Mouse (Mus musculus) C2C12 (cell line): ENCODE results near the gene Clock. TPM values are rescaled to one million over a fixed set of nuclear protein-coding genes. Genes with fewer than 3 reads are reported as not detected.

ENCODE experiments used
- H3K27me3 ChIP-seq: one replicate; pipeline ENCODE4 v1.6.1; 2011; ENCODE audit not compliant: control insufficient read depth, insufficient read depth, insufficient read length
- H3K36me3 ChIP-seq: one replicate; pipeline ENCODE4 v1.6.1; 2011; ENCODE audit not compliant: control insufficient read depth, insufficient read depth
- H3K4me3 ChIP-seq: one replicate; pipeline ENCODE4 v1.5.1; 2011; ENCODE audit warnings: mild to moderate bottlenecking, control low read depth; ENCODE audit not compliant: poor library complexity, insufficient read depth, severe bottlenecking
- H3K79me2 ChIP-seq: one replicate; pipeline ENCODE4 v1.6.1; 2011; ENCODE audit not compliant: control insufficient read depth, insufficient read depth
- H3K79me3 ChIP-seq: one replicate; pipeline ENCODE4 v1.6.1; 2011; ENCODE audit warnings: low read depth, control low read depth
- H3ac ChIP-seq: one replicate; pipeline ENCODE3; 2011; ENCODE audit warnings: low read depth; ENCODE audit not compliant: control insufficient read depth, insufficient read length
- CEBPB ChIP-seq: IDR thresholded peaks from one replicate; pipeline ENCODE4 v1.6.1; 2011; ENCODE audit warnings: low read depth, mild to moderate bottlenecking, control low read depth, moderate library complexity
- CTCF ChIP-seq: IDR thresholded peaks from one replicate; pipeline ENCODE4 v1.5.1; 2011; ENCODE audit not compliant: control insufficient read depth, insufficient read depth, insufficient read length
- FOSL1 ChIP-seq: IDR thresholded peaks from one replicate; pipeline ENCODE4 v1.8.0; 2011; ENCODE audit warnings: mild to moderate bottlenecking, low read length; ENCODE audit not compliant: poor library complexity, insufficient read depth, severe bottlenecking
- MAX ChIP-seq: IDR thresholded peaks from one replicate; pipeline ENCODE4 v1.6.1; 2011; ENCODE audit warnings: mild to moderate bottlenecking, control low read depth
- MYOD1 ChIP-seq: IDR thresholded peaks from one replicate; pipeline ENCODE4 v1.6.1; 2011; ENCODE audit warnings: low read depth; ENCODE audit not compliant: control insufficient read depth, insufficient read length
- MYOG ChIP-seq: IDR thresholded peaks from one replicate; pipeline ENCODE4 v1.6.1; 2011; ENCODE audit not compliant: control insufficient read depth, insufficient read length; ENCODE audit errors: extremely low read depth
- USF1 ChIP-seq: IDR thresholded peaks from one replicate; pipeline ENCODE4 v1.6.1; 2011; ENCODE audit warnings: low read depth, mild to moderate bottlenecking, control low read depth, moderate library complexity
- polyA plus RNA-seq: library from polyadenylated mRNA; unstranded; fragments of >200 nt; fragmentation: generic; extraction: Trizol; gene quantifications from one replicate; pipeline ENCODE4 v1.2.1, GENCODE M21; 2012; ENCODE audit warnings: missing spikeins

The Clock gene
- polyA plus RNA-seq, 1 experiment: 5.7 TPM

DNA sequence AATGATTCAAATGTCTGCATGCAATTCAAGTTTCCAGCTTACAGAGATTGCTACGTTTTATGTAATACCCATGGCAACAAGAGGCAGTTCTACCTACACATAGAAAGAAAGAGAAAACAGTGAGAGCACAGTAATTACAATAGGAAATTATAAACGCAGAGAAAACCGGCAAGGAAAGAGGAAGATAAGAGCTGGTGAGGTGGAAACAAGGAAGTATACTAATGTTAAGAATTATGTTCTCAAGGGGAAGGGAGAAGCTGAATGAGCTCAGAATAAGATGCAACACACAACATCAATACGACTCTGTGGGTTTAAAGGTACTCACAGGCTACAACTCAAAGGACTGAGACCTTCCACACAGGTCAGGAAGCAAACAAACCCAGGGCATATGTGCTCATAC, 29.6 kb downstream of the Clock start:
- no peak for TF ChIP-seq FOSL1
- TF ChIP-seq CEBPB: no peak
- TF ChIP-seq USF1: no peak
- no peak for TF ChIP-seq MYOD1
- TF ChIP-seq MAX: no peak
- no peak for TF ChIP-seq CTCF
- no peak for TF ChIP-seq MYOG
- Histone ChIP-seq H3K4me3 (no peak overlapping the region), H3ac (no peak overlapping the region)

DNA sequence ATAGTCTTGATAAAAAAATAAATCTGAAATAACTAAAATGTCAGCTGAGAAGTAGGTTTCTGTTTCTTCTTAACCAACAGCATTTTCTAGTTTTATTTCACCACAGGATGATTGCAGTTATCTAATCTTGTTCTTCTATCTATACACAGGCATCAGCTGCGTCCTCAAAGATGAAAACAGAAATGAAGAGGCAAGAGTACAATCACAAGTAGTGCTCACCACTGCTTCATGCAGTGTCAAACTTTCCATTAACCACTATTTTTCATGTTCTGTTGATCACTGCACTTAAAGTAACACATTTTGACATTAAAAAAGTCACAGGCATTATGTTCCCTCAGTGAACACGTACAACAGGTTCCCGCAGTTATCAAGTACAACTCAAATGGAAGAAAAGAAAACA, 53.6 kb downstream of the Clock start:
- Histone ChIP-seq H3K27me3 (no peaks in the 10 kb centered on the region), H3K79me3 (no peaks in the 10 kb centered on the region), H3ac (no peak overlapping the region), H3K79me2 (no peaks in the 10 kb centered on the region), H3K36me3 (peaks cover 22% of the 10 kb centered on the region), H3K4me3 (no peak overlapping the region)
- TF ChIP-seq MYOG: no peak
- TF ChIP-seq FOSL1: no peak

More for the DNA sequence above, 29.6 kb downstream of the Clock start:
- Histone ChIP-seq H3K36me3 (peaks cover 24% of the 10 kb centered on the region), H3K27me3 (no peaks in the 10 kb centered on the region), H3K79me3 (peaks cover 9% of the 10 kb centered on the region), H3K79me2 (peaks cover 42% of the 10 kb centered on the region)

DNA sequence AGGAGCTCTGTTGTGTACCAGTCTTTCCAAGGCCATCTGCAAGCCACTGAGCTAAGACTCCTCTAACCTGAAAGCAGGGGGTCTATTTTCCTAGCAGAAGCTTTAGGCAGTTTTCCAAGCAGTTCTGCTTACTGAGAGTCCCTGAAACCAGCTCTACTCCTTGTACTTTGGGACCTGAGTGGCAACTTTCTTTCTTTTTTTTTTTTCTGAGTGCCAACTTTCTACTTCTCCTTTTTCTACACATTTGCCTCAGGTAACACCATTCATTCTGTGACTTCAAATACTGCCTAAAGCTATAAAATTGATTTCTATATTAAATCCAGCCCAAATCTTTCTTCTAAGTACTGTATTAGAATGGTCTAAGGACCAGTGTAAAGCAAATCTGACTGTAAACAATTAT, 58.1 kb downstream of the Clock start:
- no peaks in the 10 kb centered on the region for H3K27me3 ChIP-seq
- no peak overlapping the region for H3ac ChIP-seq
- TF ChIP-seq MYOG: no peak
- TF ChIP-seq MAX: no peak
- TF ChIP-seq USF1: no peak
- TF ChIP-seq FOSL1: no peak
- TF ChIP-seq CEBPB: no peak
- no peak for TF ChIP-seq CTCF
- TF ChIP-seq MYOD1: no peak
- no peaks in the 10 kb centered on the region for H3K79me3 ChIP-seq
- no peaks in the 10 kb centered on the region for H3K79me2 ChIP-seq
- H3K36me3 ChIP-seq: peaks cover 50% of the 10 kb centered on the region
- no peak overlapping the region for H3K4me3 ChIP-seq

DNA sequence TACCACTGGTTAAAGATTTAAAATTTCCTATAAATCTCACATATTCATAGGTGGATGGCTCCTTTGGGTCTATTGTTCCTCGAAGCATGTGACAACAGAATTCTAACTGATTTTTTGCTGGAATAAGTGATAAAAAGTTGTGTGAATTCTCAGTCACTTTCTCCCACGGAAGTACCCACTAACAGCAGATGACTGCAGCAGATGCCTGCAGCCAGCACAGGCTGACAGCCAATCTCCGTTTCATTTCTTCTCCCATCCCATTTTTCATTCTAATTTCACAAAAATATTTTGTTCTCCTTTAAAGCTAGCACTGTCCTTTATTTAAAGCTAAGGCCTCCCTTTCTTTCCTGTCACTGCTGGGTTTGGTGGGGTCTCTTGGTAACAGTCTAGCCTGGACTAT, 59.2 kb downstream of the Clock start:
- Histone ChIP-seq H3ac (no peak overlapping the region), H3K79me3 (no peaks in the 10 kb centered on the region), H3K79me2 (no peaks in the 10 kb centered on the region), H3K36me3 (peaks cover 60% of the 10 kb centered on the region), H3K4me3 (no peak overlapping the region), H3K27me3 (no peaks in the 10 kb centered on the region)
- TF ChIP-seq MYOD1: no peak
- TF ChIP-seq MAX: no peak
- TF ChIP-seq USF1: no peak

DNA sequence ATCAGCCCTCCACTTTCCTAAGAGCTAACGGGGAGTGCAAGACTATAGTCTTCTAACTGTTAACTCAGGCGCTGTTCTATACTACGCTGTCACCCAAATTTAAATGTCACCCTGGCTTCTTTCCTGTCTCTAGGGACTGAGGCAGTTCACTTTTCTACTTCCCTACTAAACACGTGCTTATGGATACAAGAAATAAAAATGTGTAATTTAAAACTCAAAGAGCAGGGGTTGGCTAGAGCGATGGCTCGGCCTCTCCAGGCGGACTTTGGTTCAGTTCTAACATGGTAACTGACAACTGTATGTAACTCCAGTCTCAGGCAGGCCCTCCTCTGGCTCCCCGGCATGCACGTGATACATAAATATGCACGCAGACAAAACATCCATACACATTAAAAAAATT, 60.2 kb downstream of the Clock start:
- no peaks in the 10 kb centered on the region for H3K79me2 ChIP-seq
- no peak for TF ChIP-seq CEBPB
- no peak for TF ChIP-seq MYOG
- TF ChIP-seq MYOD1: no peak
- no peak for TF ChIP-seq USF1
- no peak for TF ChIP-seq CTCF
- TF ChIP-seq MAX: no peak
- no peak for TF ChIP-seq FOSL1
- H3K4me3 ChIP-seq: no peak overlapping the region
- H3K27me3 ChIP-seq: no peaks in the 10 kb centered on the region
- H3K79me3 ChIP-seq: no peaks in the 10 kb centered on the region
- H3ac ChIP-seq: no peak overlapping the region
- H3K36me3 ChIP-seq: peaks cover 63% of the 10 kb centered on the region

DNA sequence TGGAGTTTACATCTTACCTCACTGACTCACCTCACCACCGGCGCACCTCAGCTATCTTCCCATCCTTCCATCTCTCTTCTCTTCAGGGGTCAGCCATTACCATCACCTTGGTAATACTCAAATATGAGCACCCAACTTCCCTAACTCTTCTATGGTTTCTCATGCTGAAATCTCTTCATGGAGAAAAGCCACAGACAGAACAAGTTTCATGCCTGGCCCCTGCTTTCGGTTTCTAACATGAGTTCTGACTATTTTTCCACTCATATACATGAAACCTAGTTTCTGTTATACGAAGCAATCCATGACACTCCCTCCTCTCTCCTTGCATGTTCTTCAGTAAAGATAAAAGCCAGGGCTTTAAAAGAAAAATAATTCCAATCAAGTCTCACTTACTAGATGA, 60.7 kb downstream of the Clock start:
- Histone ChIP-seq H3K36me3 (peaks cover 68% of the 10 kb centered on the region), H3K27me3 (no peaks in the 10 kb centered on the region), H3K79me3 (no peaks in the 10 kb centered on the region), H3K4me3 (no peak overlapping the region), H3K79me2 (no peaks in the 10 kb centered on the region), H3ac (no peak overlapping the region)
- no peak for TF ChIP-seq MYOD1
